Mouse (Mus musculus): ENCODE measurements around the gene Rassf5.
"Not testable (repeated sequence)": the region's sequence is repeated elsewhere in the genome, so short reads cannot be mapped to it uniquely, and the experiment has no call there.

Rassf5 gene

DNA sequence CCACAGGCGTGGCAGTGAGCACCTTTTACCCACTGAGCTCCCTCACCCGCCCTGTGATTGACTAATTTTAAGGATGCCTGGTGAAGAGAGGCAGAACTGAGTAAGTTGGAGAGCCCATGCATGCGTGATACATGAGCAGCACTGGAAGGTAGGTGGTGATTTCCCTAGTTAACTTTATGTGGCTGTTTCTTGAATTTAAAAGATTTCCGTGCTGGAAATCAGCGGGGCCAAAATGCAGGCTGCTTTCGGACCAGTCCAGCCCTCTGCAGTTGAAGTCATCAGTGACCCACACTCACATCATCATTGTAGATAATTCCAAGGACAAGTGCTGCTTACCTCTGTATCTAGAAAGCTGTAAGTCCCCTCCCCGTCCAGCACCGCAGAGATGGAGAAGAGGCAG lies 69.2 kb downstream of the Rassf5 start:
- no peak for DNase-seq

DNA sequence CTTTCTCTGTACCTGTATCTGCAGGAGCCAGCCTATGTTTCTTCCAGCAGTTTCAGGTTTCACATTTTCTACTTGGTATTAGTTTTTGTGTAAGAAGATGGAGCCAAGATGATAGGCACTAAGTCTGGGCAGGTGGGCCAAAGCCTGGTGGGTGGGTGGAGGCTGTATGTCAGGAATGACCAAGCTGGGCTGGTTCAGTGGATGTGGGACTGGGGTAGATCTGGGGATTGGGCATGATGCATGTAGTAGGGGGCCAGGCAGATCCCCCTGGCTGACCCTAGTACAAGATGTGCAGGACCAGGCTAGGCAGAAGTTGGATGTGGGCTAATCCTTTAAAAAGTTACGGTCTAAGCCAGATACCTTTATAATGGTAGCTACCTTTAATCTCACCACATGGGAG lies 69.9 kb downstream of the Rassf5 start:
- DNase-seq, result no peak

DNA sequence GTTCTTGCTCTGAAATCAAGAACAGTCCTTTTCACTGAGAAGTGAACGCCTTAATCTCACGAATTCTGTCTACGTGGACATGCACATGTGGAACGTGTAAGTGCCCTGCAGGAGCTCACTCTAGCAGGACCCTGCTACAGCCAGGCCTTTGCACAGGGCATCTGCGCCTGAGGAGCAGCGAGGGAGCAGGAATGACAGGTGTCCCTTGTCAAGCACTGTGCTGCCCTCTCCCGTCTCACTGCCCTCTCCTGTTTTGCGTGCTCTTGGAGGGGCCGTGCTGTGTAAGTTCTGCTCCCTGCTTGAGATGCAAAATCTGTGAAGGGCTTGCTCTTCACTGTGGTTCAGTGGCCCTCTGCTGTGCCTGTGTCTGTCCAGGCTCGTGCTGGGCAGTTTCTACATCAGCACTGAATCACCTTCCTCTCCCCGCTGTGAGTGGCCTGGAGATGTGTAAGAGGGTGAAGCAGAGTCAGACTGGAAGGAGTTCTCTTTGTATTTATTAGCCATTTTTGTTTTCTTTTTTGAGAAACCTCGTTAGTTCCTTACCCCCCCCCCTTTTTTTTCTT lies 70.7 kb downstream of the Rassf5 start:
- no peak for DNase-seq

DNA sequence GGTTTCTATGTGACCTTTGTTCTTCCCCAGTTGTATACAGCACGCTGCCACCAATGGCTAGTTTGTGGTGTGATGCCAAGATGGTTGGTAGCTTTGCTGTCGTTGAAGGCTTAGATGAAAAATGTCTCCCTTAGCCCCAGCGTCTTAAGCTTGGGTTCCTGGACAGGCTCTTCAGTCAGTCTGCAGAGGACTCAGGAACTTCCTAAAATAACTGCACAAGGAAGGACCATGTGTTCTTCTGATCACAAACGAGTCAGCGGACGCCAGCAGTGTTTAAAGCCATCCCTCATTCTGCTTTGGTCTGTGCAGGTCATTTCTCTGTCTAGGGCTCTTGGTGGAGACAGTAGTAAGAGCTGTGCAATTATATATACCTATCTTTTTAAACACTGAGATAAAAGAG lies 71.2 kb downstream of the Rassf5 start:
- no peak for DNase-seq

DNA sequence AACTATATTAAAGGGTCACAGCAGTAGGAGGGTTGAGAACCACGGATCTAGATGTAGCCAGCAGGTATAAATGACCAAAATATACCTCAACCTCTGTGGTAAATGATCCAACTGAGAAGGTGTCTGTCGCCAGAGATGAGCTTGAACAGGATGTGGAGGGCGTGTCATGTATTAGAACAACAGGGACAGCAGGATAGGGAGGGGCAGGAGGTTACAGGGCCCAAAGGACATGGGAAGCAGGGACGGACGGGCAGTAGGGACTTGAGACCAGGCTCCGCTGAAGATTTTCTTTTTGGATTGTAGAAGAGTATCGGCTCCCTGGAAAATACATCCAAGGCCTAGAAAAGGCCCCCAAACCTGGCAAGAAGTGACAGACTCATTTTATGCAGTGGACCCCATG lies 72.1 kb downstream of the Rassf5 start:
- DNase-seq, result no peak

DNA sequence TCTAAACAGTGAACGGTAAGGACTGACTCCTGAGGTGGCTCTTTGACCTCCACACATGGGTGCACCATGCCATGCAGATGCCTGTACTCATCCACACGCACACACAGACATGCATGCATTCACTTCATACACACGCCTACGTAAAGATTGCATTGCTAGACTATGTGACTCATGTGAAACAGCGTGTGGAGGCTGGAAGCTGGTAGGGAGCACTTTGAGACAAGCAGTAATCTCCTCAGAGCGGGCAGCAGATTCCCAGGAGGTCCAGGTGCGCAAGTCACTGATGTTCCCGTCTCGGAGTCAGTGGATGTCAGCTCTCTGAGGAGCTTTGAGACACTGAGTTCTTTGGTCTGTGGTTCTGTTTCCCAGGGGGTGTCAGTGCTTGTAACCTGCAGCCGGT lies 77.4 kb downstream of the Rassf5 start:
- DNase-seq, result no peak

DNA sequence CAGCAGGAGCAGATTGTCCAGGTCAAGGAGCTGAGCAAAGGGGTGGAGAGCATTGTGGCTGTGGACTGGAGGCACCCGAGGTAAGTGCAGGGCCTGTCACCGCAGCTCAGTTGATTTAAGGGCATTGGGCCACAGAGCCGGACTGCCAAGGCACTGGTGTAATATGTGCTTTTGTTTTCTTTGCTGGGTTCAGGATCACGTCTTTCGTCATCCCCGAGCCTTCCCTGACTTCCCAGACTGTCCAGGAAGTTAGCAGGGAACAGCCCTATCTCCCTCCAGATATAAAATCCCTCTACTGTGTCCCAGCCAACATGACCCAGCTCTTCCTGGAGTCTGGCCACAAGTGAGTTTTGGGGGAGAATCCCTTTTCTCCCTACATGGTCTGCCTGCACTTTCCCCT lies 80.6 kb downstream of the Rassf5 start:
- DNase-seq, result no peak

DNA sequence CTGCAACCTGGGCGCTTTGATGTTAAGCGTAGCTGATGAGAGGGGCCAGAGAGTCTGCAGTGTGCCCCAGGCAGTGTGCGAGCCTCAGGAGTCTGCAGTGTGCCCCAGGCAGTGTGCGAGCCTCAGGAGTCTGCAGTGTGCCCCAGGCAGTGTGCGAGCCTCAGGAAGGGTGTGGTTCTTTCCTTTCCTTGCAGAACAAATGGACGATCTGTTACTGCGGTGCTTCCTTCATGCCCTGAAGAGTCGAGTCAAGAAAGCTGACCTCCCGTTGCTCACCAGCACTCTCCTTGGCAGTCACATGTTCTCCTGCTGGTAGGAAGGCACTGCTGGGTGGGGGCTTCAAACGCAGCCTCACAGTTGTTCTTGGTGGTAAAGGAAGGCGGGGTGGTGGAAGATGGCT lies 84.0 kb downstream of the Rassf5 start:
- peak; percentile 28 to 64 for DNase-seq

DNA sequence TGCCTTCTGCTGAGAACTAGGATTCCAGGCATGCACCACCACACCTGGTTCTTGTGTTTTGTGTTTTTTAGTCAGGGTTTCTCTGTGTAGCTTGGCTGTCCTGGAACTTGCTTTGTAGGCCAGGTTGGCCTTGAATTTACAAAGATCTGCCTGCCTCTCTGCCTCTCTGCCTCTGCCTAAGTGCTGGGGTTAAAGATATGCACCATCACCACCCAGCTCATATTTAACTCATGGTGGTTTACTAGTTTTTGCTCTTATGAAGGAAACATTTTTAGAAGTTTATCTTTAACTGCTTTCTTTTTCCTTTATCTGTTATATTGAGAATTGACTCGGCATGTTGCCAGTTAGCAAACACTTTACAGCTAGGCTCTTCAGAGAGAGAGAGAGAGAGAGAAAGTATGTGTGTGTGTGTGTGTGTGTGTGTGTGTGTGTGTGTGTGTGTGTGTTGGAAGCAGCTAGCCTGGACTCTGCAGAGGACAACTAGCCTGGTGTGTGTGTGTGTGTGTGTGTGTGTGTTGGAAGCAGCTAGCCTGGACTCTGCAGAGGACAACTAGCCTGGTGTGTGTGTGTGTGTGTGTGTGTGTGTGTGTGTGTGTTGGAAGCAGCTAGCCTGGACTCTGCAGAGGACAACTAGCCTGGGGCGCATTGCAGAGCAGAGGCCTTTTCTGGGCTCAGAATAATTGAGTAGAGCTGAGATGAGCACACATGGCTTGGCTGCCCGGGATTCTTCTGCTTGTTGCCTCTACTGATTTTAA lies 85.3 kb downstream of the Rassf5 start:
- not testable (repeated sequence) for DNase-seq

DNA sequence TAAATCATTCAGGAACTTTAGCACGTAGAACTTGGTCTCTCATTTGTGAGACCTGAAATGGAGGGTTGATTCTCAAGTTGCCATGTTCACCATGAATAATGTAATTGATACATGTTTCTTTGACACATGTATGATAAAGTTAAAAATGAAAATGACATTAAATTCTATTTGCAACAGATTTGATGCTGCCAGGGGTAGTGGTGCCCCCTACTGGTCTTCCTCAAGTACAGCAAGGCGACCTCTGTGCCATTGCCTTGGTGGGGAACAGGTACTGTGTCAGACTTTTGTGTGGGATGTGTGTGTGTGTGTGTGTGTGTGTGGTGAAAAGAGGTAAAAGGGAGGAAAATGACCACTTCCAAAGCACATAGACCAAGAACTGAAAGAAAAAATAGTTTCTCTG lies 89.6 kb downstream of the Rassf5 start:
- peak in 1 of 2 experiments; percentile 57 for DNase-seq

DNA sequence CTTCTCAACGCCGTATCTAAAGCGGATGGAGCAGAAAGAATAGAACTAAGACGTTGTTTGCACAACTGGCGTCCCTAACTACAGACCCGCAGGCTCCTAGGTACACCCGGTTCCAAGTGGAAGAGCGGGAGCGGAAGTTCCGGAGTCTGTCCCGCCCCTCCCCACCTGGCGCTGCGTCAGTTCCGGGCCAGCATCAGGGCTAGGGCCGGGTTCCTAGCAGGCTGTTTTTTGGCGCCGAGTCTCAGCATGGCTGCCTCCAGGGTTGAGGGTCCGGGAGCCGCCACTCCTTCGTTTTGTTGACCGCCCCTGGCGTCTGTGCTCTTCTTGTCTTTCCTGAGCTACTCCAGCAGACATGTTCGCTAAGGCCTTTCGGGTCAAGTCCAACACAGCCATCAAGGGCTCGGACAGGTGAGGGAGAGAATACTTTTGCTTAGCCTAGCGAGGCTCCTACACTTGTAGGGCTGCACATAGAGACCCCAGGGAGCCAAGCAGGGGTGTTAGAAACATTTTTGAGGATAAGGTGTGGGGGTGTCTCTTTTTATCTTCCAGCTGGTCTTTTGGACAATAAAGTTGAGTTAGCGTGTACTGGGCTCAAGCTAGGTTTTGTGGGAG lies 91.9 kb downstream of the Rassf5 start, which contains the start of gene Eif2d:
Gene Eif2d, plus strand, starts transcription at position 164 of the 612 bp plus-strand sequence.
- peak; percentile 90 to 91 for DNase-seq

DNA sequence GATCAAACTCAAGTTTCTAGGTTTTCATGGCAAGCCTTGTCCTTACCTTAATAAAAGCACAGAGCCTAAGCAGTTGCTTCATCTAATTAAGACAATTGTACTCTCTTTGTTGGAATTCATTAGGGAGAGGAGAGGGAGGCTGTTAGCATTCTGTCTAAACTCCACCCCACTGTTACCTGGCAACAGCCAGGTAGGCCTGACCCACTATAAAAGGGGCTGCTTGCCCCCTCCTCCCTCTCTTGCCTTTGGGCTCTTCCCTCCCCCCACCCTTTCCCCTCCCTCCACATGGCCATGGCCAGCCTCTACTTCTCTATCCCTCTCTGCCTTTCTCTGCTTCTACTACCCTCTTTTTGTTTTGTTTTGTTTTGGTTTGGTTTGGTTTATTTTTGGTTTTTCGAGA lies 95.6 kb downstream of the Rassf5 start:
- no peak for DNase-seq

DNA sequence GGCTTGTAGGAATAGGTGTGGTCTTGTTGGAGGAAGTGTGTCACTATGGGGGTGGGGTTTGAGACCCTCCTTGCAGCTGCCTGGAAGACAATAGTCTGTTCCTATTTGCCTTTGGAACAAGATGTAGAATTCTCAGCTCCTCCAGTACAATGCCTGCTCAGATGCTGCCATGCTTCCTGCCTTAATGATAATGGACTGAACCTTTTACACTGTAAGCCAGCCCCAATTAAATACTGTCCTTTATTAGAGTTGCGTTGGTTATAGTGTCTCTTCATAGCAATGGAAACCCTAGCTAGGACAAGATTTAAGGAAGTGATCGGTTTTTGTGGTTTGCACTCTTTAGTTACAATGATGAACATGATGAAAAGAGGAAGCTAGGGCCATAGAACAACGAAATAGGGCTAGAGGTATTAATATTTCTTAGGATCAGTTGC lies 98.9 kb downstream of the Rassf5 start:
- no peak for DNase-seq

DNA sequence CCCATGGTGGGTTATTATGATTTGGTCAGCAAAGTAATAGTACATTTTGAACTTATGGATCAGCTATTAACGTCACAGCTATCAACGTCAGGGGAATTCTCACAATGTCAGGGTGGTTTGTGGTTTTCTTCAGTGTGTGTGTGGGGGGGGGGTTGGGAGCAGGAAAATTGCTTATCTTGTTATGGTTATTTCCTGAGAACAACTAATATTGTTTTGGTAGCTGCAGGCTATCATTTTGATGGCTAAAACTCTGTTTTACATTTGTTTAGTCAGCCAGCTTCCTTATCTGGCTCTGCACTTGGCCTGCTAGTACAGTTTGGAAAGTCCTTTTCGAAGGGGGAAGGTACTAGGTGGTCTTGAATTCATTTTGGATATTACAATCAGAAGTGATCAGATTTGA lies 99.8 kb downstream of the Rassf5 start:
- DNase-seq, result not testable (repeated sequence)

DNA sequence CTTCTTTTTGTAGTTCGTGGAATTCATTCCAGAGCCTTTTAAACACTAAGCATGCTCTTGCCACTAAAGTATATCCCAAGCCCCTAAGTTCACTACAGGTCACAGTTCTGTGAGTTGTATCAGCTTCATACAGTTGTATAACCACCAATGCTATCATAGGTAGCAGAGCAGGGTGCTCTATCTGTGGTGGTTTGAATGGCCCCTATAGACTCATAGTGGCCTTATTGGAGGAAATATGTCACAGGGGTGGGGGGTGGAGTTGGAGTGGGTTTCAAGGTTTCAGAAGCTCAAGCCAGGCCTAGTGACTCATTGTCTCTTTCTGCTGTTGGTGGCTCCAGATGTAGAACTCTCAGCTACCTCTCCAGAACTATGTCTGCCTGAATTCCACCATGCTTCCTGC lies 102.6 kb downstream of the Rassf5 start:
- DNase-seq, result no peak

DNA sequence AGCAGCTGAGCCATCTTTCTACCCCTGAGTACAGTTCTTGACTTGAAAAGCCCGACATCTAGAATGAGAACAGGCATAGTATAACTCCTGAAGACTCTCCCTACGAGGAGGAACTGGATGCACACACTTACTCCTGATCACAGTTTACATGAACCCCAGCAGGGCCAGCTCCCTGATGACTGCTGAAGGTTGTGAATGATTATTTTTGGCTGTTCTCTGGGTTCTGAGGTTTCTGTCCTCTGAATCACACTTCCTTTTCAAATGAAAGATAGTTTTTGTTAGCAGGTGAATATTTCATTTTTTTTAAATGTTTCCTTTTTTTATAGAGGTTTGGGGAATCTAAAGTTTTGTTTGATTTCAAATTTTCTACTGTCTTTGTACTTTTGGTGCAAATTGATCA lies 103.6 kb downstream of the Rassf5 start:
- no peak for DNase-seq

DNA sequence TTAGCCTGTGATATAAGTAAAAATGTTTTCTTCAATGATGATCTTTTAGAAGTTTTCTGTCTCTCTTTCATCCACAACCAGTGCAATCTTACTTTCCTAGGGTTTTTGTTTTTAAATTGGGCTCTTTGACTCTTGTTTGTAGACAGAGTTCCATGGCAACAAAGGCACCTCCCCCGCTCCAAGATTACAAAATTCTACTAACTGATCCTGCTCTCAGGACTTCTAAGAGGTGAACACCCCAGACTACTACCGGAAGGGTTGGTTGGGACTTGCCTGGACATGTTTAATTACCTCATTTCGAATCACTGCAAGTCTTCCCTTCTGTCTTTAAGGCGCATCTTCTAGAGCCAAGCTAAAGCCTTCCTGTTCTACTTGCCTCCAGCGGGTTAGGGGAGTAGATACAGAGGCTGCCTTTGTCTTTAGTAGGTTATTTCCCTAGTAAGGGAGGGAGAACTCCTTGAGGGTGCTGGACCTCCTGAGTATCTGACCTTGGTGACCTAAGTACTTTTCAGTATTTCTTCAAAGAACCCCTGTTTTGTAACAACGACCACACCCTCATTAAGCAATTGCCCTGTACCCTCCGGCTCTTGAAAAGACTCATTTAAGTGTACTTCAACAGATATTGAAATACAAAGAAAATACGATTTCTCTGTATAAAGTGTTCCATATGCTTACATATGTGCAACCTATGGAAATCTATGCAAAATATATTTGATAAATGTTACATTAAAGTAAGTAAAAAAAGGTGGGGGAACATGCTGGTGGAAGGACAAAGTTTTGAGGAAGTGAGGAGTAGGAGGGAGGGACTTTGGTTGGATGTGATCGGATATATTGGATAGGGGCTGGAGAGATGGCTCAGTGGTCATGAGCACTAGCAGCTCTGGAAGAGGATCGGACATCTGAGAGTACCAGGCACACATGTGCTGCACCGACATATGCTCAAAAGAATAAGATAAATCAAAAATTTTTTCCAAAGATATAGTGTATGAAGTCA lies 105.7 kb downstream of the Rassf5 start:
- peak in 1 of 2 experiments; percentile 20 for DNase-seq

DNA sequence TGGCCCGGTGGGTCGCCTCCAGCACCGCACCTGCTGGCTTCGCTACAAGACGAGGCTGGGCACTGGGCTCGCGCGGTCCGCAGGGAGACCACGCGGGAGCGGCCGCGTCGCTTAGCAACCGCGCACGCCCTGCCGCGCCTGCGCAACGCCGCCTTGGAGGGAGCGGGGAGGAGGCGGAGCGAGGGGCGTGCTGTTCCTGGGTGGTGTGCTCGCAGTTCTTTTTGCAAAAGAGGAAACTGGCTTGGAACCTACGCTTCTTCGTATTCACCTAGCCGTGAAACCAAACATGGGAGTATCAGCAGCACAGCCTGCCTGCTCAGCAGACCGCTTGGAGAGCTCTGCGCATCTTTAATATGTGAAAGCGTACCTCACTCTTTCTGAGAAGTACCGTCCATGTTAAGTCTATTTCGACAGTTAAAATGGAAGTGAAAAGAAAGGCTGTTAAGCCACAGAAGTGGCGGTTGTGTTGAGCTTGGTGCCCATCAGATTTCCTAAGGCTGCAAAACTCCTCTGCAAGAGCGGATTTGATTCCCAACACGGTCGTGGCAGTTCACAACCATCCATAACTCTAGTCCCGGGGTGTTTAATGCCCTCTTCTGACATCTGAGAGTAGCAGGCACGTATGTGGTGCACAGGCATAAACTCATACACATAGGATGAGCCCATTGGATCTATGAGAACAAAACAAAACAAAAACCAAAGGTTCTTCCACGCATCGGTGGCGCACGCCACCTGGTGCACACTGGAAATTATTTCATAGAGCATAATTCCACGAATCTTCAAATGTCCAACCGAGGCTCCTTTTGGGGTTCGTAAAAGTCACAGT lies 106.7 kb downstream of the Rassf5 start, which contains the start of gene Dyrk3:
Gene Dyrk3, minus strand, starts transcription at position 150 of the 826 bp plus-strand sequence.
- peak; percentile 93 to 94 for DNase-seq

DNA sequence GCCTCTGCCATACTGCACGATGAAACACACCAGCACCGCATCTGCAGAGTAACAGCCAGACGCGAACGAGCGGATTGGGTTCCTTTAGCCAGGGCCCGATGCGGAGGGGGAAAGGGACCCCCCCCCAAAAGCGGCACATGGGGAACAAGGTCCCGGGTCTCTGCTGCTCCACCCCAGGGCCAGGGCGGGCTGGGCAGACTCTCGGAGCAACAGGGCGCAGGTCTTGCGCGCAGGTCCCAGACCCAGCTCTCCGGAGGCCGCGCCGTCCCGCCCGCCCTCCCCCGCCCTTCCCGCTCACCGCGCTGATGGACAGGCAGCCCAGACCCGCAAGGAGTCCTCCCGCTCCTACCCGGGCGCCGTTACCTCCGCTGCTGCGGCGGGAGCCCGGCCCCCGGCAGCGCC lies 107.3 kb downstream of the Rassf5 start:
- DNase-seq, result no peak

DNA sequence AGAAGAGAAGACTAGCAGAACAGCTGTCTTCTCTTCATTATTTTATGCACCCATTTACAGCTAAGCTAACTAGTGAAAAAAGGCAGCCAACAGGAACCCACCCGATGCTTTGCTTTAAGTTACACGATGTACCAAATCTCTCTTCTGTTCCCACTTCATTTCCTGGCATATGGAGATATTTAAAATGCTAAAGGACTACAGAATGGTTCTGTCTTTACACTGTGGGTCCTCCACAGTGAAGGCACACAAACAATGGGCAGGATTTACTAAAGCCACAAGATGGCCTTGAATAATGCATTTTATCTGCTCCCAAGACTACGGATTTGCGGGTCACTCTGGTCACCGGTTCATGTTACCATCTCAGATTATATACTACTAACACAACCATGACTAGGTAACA lies 107.9 kb downstream of the Rassf5 start:
- no peak for DNase-seq

DNA sequence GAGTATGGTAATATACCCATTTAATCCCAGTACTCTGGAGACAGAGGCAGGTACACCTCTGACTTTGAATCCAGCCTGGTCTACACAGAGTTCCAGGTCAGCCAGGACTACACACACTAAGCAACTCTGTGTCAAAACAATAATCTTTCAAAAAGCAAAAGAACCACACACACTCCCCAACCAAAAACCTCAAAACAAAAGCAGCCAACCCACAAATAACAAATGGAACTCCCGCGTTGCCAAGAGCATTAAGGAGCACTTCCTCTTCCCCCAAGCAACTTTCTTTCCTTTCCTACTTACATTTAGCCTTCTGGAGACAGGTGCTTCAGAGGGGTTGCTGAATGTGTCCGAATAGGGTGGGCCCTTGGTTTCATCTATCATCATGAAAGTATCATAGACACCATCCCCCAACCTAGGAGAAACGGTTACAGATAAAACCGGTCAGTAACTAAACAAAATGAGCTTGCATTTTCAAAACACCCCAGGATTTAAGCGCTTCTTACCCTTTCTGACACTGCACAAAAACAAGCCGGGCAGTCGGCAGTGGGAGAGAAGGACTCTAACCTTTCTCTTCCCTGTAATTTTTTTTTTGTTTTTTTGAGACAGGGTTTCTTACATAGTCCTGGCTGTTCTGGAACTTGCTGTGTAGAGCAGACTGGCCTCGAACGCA lies 109.0 kb downstream of the Rassf5 start:
- DNase-seq, result no peak
